8 mouse cellular contexts compared by ENCODE assay signal in the genomic region with DNA sequence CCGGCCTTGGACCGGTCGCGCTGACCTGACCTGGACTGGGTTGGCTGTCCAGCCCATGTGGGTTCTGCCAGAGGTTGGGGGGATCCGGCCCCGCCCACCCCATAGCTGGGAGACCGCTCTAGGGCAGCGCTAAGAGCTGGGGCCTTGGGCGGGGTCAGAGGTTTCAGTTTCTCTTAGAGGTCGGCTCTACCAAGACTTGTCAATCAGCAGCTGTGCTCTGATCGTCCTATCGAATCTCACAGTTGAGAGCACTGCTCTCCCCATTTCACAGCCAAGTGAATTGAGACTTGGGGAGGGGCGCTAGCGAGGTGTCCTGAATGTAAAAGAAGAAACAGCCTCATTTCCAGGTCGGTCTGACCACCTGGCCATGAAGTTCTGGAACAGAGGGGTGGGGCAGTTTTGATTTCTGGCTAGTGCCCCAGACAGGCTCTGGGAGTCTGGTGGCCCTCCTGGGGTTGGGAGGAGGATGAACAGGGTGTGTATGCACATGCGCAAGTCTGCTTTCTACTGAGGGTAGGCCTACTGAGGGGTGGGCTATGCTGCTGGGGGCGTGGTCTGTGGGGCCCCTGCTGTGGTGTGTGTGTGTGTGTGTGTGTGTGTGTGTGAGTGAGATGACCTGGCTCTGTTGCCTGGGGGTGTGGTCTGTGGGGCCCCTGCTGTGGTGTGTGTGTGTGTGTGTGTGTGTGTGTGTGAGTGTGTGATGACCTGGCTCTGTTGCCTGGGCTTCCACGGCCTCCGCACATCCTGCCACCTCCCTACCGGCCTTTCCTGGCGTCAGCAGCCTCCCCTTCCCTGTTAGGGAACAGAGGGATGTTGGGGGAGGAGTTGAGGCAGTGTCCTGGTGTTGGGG. TPM values are rescaled to one million over a fixed set of nuclear protein-coding genes. Genes with fewer than 3 reads are reported as not detected.
DNase-seq lines count a peak whose midpoint lies in the region; ATAC-seq and TF ChIP-seq lines count a peak whose summit lies in the region.

No protein-coding gene starts in this region.

- peak; percentile 30 for ATAC-seq in embryonic facial prominence, embryonic 12.5 days (ENCODE audit: insufficient number of reproducible peaks, insufficient read depth, low FRiP score, low TSS enrichment)
- peak; percentile 48 for ATAC-seq in lung, postnatal 0 days

- H3K4me1 ChIP-seq in embryonic facial prominence, embryonic 12.5 days, result peaks cover 56% of the 10 kb centered on the region
- peaks cover 78% of the 10 kb centered on the region for H3K4me1 ChIP-seq in heart, embryonic 10.5 days
- H3K4me1 ChIP-seq in lung, postnatal 0 days (ENCODE audit: insufficient read depth, low read depth, low read length), result peaks cover 13% of the 10 kb centered on the region; the same call in 1 of the 2 replicates
- H3K4me1 ChIP-seq in olfactory bulb, adult 2 months (ENCODE audit: control insufficient read depth, insufficient read depth, low read length), result peaks cover 41% of the 10 kb centered on the region

- H3K4me3 ChIP-seq in embryonic facial prominence, embryonic 12.5 days, result peak overlapping the region; percentile 78
- peak overlapping the region; percentile 91 for H3K4me3 ChIP-seq in heart, embryonic 10.5 days
- peak overlapping the region; percentile 72 for H3K4me3 ChIP-seq in lung, postnatal 0 days (ENCODE audit: low read depth, low read length)
- H3K4me3 ChIP-seq in olfactory bulb, adult 2 months (ENCODE audit: insufficient read depth, low read depth, low read length), result peak overlapping the region; percentile 37

- DNase-seq in B cell, adult 2 months, result peak; percentile 67 to 70
- DNase-seq in Muller cell, postnatal 12 days (ENCODE audit: inconsistent ontology term), result peak; percentile 82
- peak; percentile 90 for DNase-seq in heart, embryonic 10.5 days (ENCODE audit: low spot score)
- peak; percentile 47 to 48 for DNase-seq in kidney, adult 8-10 months
- DNase-seq in lung, postnatal 0 days (ENCODE audit: low spot score), result peak; percentile 80
- DNase-seq in layer of hippocampus, postnatal 36 days, result no peak

- no peaks in the 10 kb centered on the region for H3K27me3 ChIP-seq in embryonic facial prominence, embryonic 12.5 days
- no peaks in the 10 kb centered on the region for H3K27me3 ChIP-seq in heart, embryonic 10.5 days (ENCODE audit: insufficient read depth, poor library complexity, severe bottlenecking)
- no peaks in the 10 kb centered on the region for H3K27me3 ChIP-seq in lung, postnatal 0 days (replicated peaks; ENCODE audit: insufficient read depth, low read length)

- H3K36me3 ChIP-seq in embryonic facial prominence, embryonic 12.5 days, result peaks cover 9% of the 10 kb centered on the region
- peaks cover 8% of the 10 kb centered on the region for H3K36me3 ChIP-seq in heart, embryonic 10.5 days
- H3K36me3 ChIP-seq in lung, postnatal 0 days (ENCODE audit: insufficient read depth, low read length), result no peaks in the 10 kb centered on the region

- H3K4me2 ChIP-seq in embryonic facial prominence, embryonic 12.5 days (replicated peaks), result peak overlapping the region; percentile 95
- peak overlapping the region; percentile 67 for H3K4me2 ChIP-seq in lung, postnatal 0 days (replicated peaks; ENCODE audit: low read depth, low read length)

- TF ChIP-seq CTCF in lung, postnatal 0 days (IDR thresholded peaks at IDR 0.05), result no peak
- no peak for TF ChIP-seq CTCF in olfactory bulb, adult 2 months (IDR thresholded peaks at IDR 0.05; ENCODE audit: insufficient read depth, low read depth, low read length)

- peak; percentile 29; the same call in 1 of the 2 replicates for TF ChIP-seq EP300 in lung, postnatal 0 days (IDR thresholded peaks at IDR 0.05)

- H3K9me3 ChIP-seq in embryonic facial prominence, embryonic 12.5 days, result no peaks in the 10 kb centered on the region
- no peaks in the 10 kb centered on the region for H3K9me3 ChIP-seq in heart, embryonic 10.5 days
- H3K9me3 ChIP-seq in lung, postnatal 0 days (ENCODE audit: low read length), result no peaks in the 10 kb centered on the region

- H3K9ac ChIP-seq in embryonic facial prominence, embryonic 12.5 days, result peak overlapping the region; percentile 91
- peak overlapping the region; percentile 87 for H3K9ac ChIP-seq in lung, postnatal 0 days (replicated peaks; ENCODE audit: low read depth)

- WGBS in embryonic facial prominence, embryonic 12.5 days, result under 1% methylated on average over 21 of the region's 21 CpGs
- 1% methylated on average over 21 of the region's 21 CpGs for WGBS in heart, embryonic 10.5 days
- under 1% methylated on average over 21 of the region's 21 CpGs for WGBS in lung, postnatal 0 days
- 16% methylated on average over 21 of the region's 21 CpGs for WGBS in olfactory bulb, adult 2 months

- H3K27ac ChIP-seq in embryonic facial prominence, embryonic 12.5 days, result peak overlapping the region; percentile 87
- peak overlapping the region; percentile 96 for H3K27ac ChIP-seq in heart, embryonic 10.5 days
- peak overlapping the region; percentile 91 for H3K27ac ChIP-seq in lung, postnatal 0 days (ENCODE audit: low read length)
- no peak overlapping the region for H3K27ac ChIP-seq in olfactory bulb, adult 2 months (ENCODE audit: insufficient read depth, low read depth, low read length)

- TF ChIP-seq POLR2A in olfactory bulb, adult 2 months (IDR thresholded peaks at IDR 0.05; ENCODE audit: insufficient read depth, low read depth, low read length), result no peak

RNA-seq across cellular contexts. Expression of gene Triobp, which starts 36.1 kb away (rescaled TPM):
- polyA plus RNA-seq in embryonic facial prominence, embryonic 12.5 days (2016; fragmentation: Nextera tagmentation; extraction: Ambion mirVana), result 41.5 and 48.1 TPM in 2 replicates
- 63.6 and 68.2 TPM in 2 replicates for polyA plus RNA-seq in heart, embryonic 10.5 days (2016; fragmentation: Nextera tagmentation; extraction: Ambion mirVana)
- polyA plus RNA-seq in lung, postnatal 0 days (2015; fragmentation: Nextera tagmentation; extraction: Ambion mirVana), result 22.5 and 23.9 TPM in 2 replicates
- not detected in 2 replicates for polyA plus RNA-seq in olfactory bulb, adult 2 months (2012; ENCODE audit: insufficient read depth, insufficient read length, low replicate concordance, missing spikeins)
- total RNA-seq in layer of hippocampus, postnatal 36 days (2021), result 10 to 100 TPM in 1 of 2 experiments, 1 to 10 TPM in 1; 7.7 to 12.7 TPM

RNA-seq across cellular contexts. Expression of gene H1f0, which starts 44.6 kb away (rescaled TPM):
- polyA plus RNA-seq in embryonic facial prominence, embryonic 12.5 days (2016; fragmentation: Nextera tagmentation; extraction: Ambion mirVana), result 513 and 519 TPM in 2 replicates
- polyA plus RNA-seq in heart, embryonic 10.5 days (2016; fragmentation: Nextera tagmentation; extraction: Ambion mirVana), result 195 and 250 TPM in 2 replicates
- 263 and 311 TPM in 2 replicates for polyA plus RNA-seq in lung, postnatal 0 days (2015; fragmentation: Nextera tagmentation; extraction: Ambion mirVana)
- not detected in 2 replicates for polyA plus RNA-seq in olfactory bulb, adult 2 months (2012; ENCODE audit: insufficient read depth, insufficient read length, low replicate concordance, missing spikeins)
- total RNA-seq in layer of hippocampus, postnatal 36 days (2021), result 10 to 100 TPM; 88.9 to 89.5 TPM

RNA-seq across cellular contexts. Expression of gene Nol12, which starts 48.9 kb away (rescaled TPM):
- 59.0 and 60.5 TPM in 2 replicates for polyA plus RNA-seq in embryonic facial prominence, embryonic 12.5 days (2016; fragmentation: Nextera tagmentation; extraction: Ambion mirVana)
- polyA plus RNA-seq in heart, embryonic 10.5 days (2016; fragmentation: Nextera tagmentation; extraction: Ambion mirVana), result 45.8 and 70.0 TPM in 2 replicates
- polyA plus RNA-seq in lung, postnatal 0 days (2015; fragmentation: Nextera tagmentation; extraction: Ambion mirVana), result 26.8 and 28.9 TPM in 2 replicates
- polyA plus RNA-seq in olfactory bulb, adult 2 months (2012; ENCODE audit: insufficient read depth, insufficient read length, low replicate concordance, missing spikeins), result not detected in 2 replicates
- 10 to 100 TPM; 36.7 to 39.5 TPM for total RNA-seq in layer of hippocampus, postnatal 36 days (2021)

RNA-seq across cellular contexts. Expression of gene Lgals1, which starts 57.1 kb away (rescaled TPM):
- polyA plus RNA-seq in embryonic facial prominence, embryonic 12.5 days (2016; fragmentation: Nextera tagmentation; extraction: Ambion mirVana), result 1,294 and 1,324 TPM in 2 replicates
- 427 and 466 TPM in 2 replicates for polyA plus RNA-seq in heart, embryonic 10.5 days (2016; fragmentation: Nextera tagmentation; extraction: Ambion mirVana)
- polyA plus RNA-seq in lung, postnatal 0 days (2015; fragmentation: Nextera tagmentation; extraction: Ambion mirVana), result 655 and 726 TPM in 2 replicates
- not detected in 2 replicates for polyA plus RNA-seq in olfactory bulb, adult 2 months (2012; ENCODE audit: insufficient read depth, insufficient read length, low replicate concordance, missing spikeins)
- total RNA-seq in layer of hippocampus, postnatal 36 days (2021), result 10 to 100 TPM; 18.2 to 19.2 TPM

RNA-seq across cellular contexts. Expression of gene Galr3, which starts 58.0 kb away (rescaled TPM):
- not detected in 2 replicates for polyA plus RNA-seq in embryonic facial prominence, embryonic 12.5 days (2016; fragmentation: Nextera tagmentation; extraction: Ambion mirVana)
- polyA plus RNA-seq in heart, embryonic 10.5 days (2016; fragmentation: Nextera tagmentation; extraction: Ambion mirVana), result 0.26 TPM in 1 of 2 replicates, not detected in the other
- polyA plus RNA-seq in lung, postnatal 0 days (2015; fragmentation: Nextera tagmentation; extraction: Ambion mirVana), result 0.12 and 0.14 TPM in 2 replicates
- polyA plus RNA-seq in olfactory bulb, adult 2 months (2012; ENCODE audit: insufficient read depth, insufficient read length, low replicate concordance, missing spikeins), result not detected in 2 replicates
- not detected for total RNA-seq in layer of hippocampus, postnatal 36 days (2021)

Comparison
In these comparisons a context has a peak if more than half of its experiments do, and no peak if none do; other contexts are left out.
1. DNase-seq: peak in B cell, adult 2 months (2 of 2), Muller cell, postnatal 12 days (single experiment), heart, embryonic 10.5 days (single experiment), kidney, adult 8-10 months (2 of 2) and lung, postnatal 0 days (single experiment); none in layer of hippocampus, postnatal 36 days (0 of 2).
2. H3K4me3 ChIP-seq: peak in every context shown above with its lines; median percentile 91 in heart, embryonic 10.5 days; 78 in embryonic facial prominence, embryonic 12.5 days; 72 in lung, postnatal 0 days; 37 in olfactory bulb, adult 2 months.
3. RNA of gene Nol12, which starts 48.9 kb away (polyA plus RNA-seq): 45.8 to 70.0 TPM in heart, embryonic 10.5 days, 59.0 to 60.5 TPM in embryonic facial prominence, embryonic 12.5 days and 26.8 to 28.9 TPM in lung, postnatal 0 days; not detected in olfactory bulb, adult 2 months; every median in the first group is over 10 times any median in the second.